Mouse (Mus musculus) bone marrow macrophage, adult 2 months (primary cell): ENCODE results near the gene Rab27a.

Source experiments
- CTCF ChIP-seq: IDR thresholded peaks from 2 replicates; pipeline ENCODE4 v1.5.1; 2012; ENCODE audit warnings: low read depth, mild to moderate bottlenecking, low read length, moderate library complexity
- POLR2A ChIP-seq: IDR thresholded peaks from 2 replicates; pipeline ENCODE4 v1.6.1; 2012; ENCODE audit warnings: mild to moderate bottlenecking, low read depth, low read length, borderline replicate concordance

GRCm38 (mm10) chr9:73089222-73089920 is 44.7 kb downstream of the Rab27a start:
- no peak for TF ChIP-seq CTCF
- no peak for TF ChIP-seq POLR2A
